Mouse (Mus musculus) neural tube, embryonic 13.5 days (tissue): ENCODE measurements at regions not wholly inside any gene's neighbourhood (a gene's known extent, or its start where the extent isn't known, plus 50 kb on each side); places are given as distances from the start of the nearest gene placed in this dataset.

Experiments used
- ATAC-seq: fragments of 200-750 bp; cut with Nextera tagmentation; 2 replicates; pipeline ENCODE4 v1.8.0; 2017; ENCODE audit warnings: low read depth, mild to moderate bottlenecking, moderate TSS enrichment, moderate library complexity
- H3K27ac ChIP-seq: fragments of 300-500 bp; sonication (generic); replicated peaks from 2 replicates; pipeline ENCODE4 v1.5.1; 2015; ENCODE audit warnings: moderate library complexity, mild to moderate bottlenecking, inconsistent platforms
- H3K27me3 ChIP-seq: fragments of 300-500 bp; sonication (generic); 2 replicates; pipeline ENCODE4 v1.6.1; 2015; ENCODE audit warnings: mild to moderate bottlenecking, inconsistent platforms
- H3K36me3 ChIP-seq: fragments of 300-500 bp; sonication (generic); 2 replicates; pipeline ENCODE4 v1.6.1; 2015; ENCODE audit warnings: mild to moderate bottlenecking, inconsistent platforms
- H3K4me1 ChIP-seq: fragments of 300-500 bp; sonication (generic); replicated peaks from 2 replicates; pipeline ENCODE4 v1.6.1; 2015; ENCODE audit warnings: inconsistent platforms
- H3K4me2 ChIP-seq: fragments of 300-500 bp; sonication (generic); 2 replicates; pipeline ENCODE4 v1.6.1; 2015; ENCODE audit warnings: inconsistent platforms, mild to moderate bottlenecking, moderate library complexity
- H3K4me3 ChIP-seq: fragments of 300-500 bp; sonication (generic); 2 replicates; pipeline ENCODE4 v1.5.1; 2015; ENCODE audit warnings: mild to moderate bottlenecking, inconsistent platforms
- H3K9ac ChIP-seq: fragments of 300-500 bp; sonication (generic); 2 replicates; pipeline ENCODE4 v1.6.1; 2015; ENCODE audit warnings: moderate library complexity, mild to moderate bottlenecking, inconsistent platforms
- H3K9me3 ChIP-seq: fragments of 300-500 bp; sonication (generic); 2 replicates; pipeline ENCODE4 v1.6.1; 2016; ENCODE audit warnings: inconsistent platforms
- WGBS: fragments of 180-500 bp; shearing (Covaris S2); methylation state at CpG from one replicate; pipeline ENCODE4 v1.1.7; 2015; 5-methylcytosine and 5-hydroxymethylcytosine counted together

DNA sequence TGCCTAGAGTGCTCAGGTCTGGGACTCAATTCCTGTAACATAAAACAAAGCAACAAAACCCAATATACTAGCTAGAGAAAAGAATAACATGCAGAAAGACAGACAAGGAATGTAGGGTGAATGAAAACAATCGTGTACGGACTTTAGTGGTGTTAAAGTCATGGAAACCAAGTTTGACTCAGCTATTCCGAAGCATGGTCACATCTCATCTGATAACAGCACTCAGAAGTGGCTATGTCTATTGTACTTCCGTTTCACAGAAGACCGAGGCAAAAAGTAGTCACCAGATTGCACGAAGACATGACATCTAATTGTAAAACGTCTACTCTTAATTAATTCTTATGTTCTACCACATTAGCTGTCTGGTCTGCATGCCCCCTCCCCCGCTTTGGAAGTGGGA is 50.5 kb upstream of the Slc30a5 start:
- ATAC-seq: no peak
- Histone ChIP-seq H3K36me3 (no peaks in the 10 kb centered on the region), H3K9me3 (no peaks in the 10 kb centered on the region), H3K4me1 (no peaks in the 10 kb centered on the region), H3K4me3 (no peak overlapping the region), H3K9ac (no peak overlapping the region), H3K27me3 (no peaks in the 10 kb centered on the region), H3K27ac (no peak overlapping the region), H3K4me2 (no peak overlapping the region)
- WGBS: 78% methylated on average over 8 of the region's 8 CpGs
